Mouse (Mus musculus): ENCODE data around the gene Tnrc6b. TPM values are rescaled to one million over a fixed set of nuclear protein-coding genes. Genes with fewer than 3 reads are reported as not detected.
"Not testable (repeated sequence)": the region's sequence is repeated elsewhere in the genome, so short reads cannot be mapped to it uniquely, and the experiment has no call there.

Gene Tnrc6b
- polyA plus RNA-seq, 1 experiment = 13.3 TPM

- Histone ChIP-seq H3K36me3 (ENCODE audit: control insufficient read depth, insufficient read depth, low read length) (peaks cover 7% of the 10 kb centered on the region), H3K27me3 (ENCODE audit: control insufficient read depth, insufficient read depth, low read length) (no peaks in the 10 kb centered on the region), H3K4me3 (ENCODE audit: low read depth, low read length) (no peak overlapping the region), H3K4me1 (ENCODE audit: control insufficient read depth, insufficient read depth, insufficient read length, low read length) (peaks cover 6% of the 10 kb centered on the region; the same call in 1 of the 2 replicates), H3K27ac (ENCODE audit: insufficient read depth, low read depth, low read length) (no peak overlapping the region)
- 95% methylated on average over 2 of the region's 2 CpGs for WGBS
- TF ChIP-seq POLR2A (IDR thresholded peaks at IDR 0.05; ENCODE audit: low read depth, low read length) = no peak
- TF ChIP-seq CTCF (IDR thresholded peaks at IDR 0.05; ENCODE audit: extremely low read depth, insufficient read length, insufficient replicate concordance, low read depth, low read length) = no peak
Observed at GRCm38 (mm10) chr15:80859366-80859765, 148.3 kb downstream of the Tnrc6b start.

DNA sequence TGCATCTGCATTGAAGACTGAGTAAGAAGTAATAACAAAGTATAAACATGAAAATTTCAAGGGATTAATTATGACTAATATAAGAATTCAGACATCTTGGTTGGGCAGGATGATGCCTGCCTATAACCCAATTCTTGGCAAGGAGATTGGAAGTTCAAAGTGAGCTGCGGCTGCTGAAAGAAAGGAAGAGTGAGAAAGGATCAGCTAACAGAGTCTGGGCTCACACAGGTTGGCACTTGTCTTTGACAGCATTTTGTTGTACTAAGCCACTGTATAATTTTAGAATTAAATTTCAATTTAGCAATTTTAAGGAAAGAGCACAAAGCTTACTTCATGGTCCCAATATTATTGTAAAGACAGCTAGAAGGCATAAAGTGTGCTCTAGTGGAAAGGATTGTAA, 150.2 kb downstream of the Tnrc6b start:
- H3K27ac ChIP-seq (ENCODE audit: insufficient read depth, low read depth, low read length) = no peak overlapping the region
- WGBS = 96% methylated on average over 1 of the region's 1 CpGs
- no peak for TF ChIP-seq CTCF (IDR thresholded peaks at IDR 0.05; ENCODE audit: extremely low read depth, insufficient read length, insufficient replicate concordance, low read depth, low read length)
- no peak for TF ChIP-seq POLR2A (IDR thresholded peaks at IDR 0.05; ENCODE audit: low read depth, low read length)
- H3K4me3 ChIP-seq (ENCODE audit: low read depth, low read length) = no peak overlapping the region
- H3K36me3 ChIP-seq (ENCODE audit: control insufficient read depth, insufficient read depth, low read length) = peaks cover 7% of the 10 kb centered on the region
- no peaks in the 10 kb centered on the region for H3K27me3 ChIP-seq (ENCODE audit: control insufficient read depth, insufficient read depth, low read length)
- H3K4me1 ChIP-seq (ENCODE audit: control insufficient read depth, insufficient read depth, insufficient read length, low read length) = peaks cover 6% of the 10 kb centered on the region; the same call in 1 of the 2 replicates

DNA sequence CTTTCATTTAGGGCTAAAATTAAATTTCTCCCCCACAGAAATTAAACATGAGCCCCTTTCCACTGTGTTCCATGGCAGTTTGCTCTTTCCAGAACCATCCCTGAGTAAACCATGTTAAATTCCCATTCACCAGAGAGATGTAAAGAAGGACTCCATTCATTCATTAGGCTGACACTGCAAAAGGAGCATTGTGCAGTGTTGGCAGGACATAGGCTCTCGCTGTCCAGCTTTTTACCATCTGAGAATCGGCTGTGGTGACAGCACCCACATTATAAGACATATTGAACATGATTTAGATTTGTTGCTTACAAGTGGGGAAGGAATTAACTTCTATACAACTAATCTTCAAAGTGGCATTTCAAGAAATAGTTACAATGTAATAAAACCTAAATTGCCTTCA, 150.9 kb downstream of the Tnrc6b start:
- Histone ChIP-seq H3K27ac (ENCODE audit: insufficient read depth, low read depth, low read length) (no peak overlapping the region), H3K4me3 (ENCODE audit: low read depth, low read length) (no peak overlapping the region), H3K4me1 (ENCODE audit: control insufficient read depth, insufficient read depth, insufficient read length, low read length) (peaks cover 6% of the 10 kb centered on the region; the same call in 1 of the 2 replicates), H3K27me3 (ENCODE audit: control insufficient read depth, insufficient read depth, low read length) (no peaks in the 10 kb centered on the region), H3K36me3 (ENCODE audit: control insufficient read depth, insufficient read depth, low read length) (peaks cover 7% of the 10 kb centered on the region)
- TF ChIP-seq CTCF (IDR thresholded peaks at IDR 0.05; ENCODE audit: extremely low read depth, insufficient read length, insufficient replicate concordance, low read depth, low read length) (no peak), POLR2A (IDR thresholded peaks at IDR 0.05; ENCODE audit: low read depth, low read length) (no peak)
- WGBS = 84% methylated on average over 2 of the region's 2 CpGs

- 89% methylated on average over 4 of the region's 4 CpGs for WGBS
- H3K36me3 ChIP-seq (ENCODE audit: control insufficient read depth, insufficient read depth, low read length); H3K4me3 ChIP-seq (ENCODE audit: low read depth, low read length); H3K27me3 ChIP-seq (ENCODE audit: control insufficient read depth, insufficient read depth, low read length); H3K27ac ChIP-seq (ENCODE audit: insufficient read depth, low read depth, low read length); H3K4me1 ChIP-seq (ENCODE audit: control insufficient read depth, insufficient read depth, insufficient read length, low read length): not testable (repeated sequence)
Observed at GRCm38 (mm10) chr15:80868603-80869002, 157.5 kb downstream of the Tnrc6b start.

- 83% methylated on average over 3 of the region's 3 CpGs for WGBS
- Histone ChIP-seq H3K36me3 (ENCODE audit: control insufficient read depth, insufficient read depth, low read length) (peaks cover 21% of the 10 kb centered on the region), H3K27me3 (ENCODE audit: control insufficient read depth, insufficient read depth, low read length) (no peaks in the 10 kb centered on the region), H3K4me3 (ENCODE audit: low read depth, low read length) (no peak overlapping the region), H3K27ac (ENCODE audit: insufficient read depth, low read depth, low read length) (no peak overlapping the region), H3K4me1 (ENCODE audit: control insufficient read depth, insufficient read depth, insufficient read length, low read length) (no peaks in the 10 kb centered on the region)
- TF ChIP-seq POLR2A (IDR thresholded peaks at IDR 0.05; ENCODE audit: low read depth, low read length) (no peak), CTCF (IDR thresholded peaks at IDR 0.05; ENCODE audit: extremely low read depth, insufficient read length, insufficient replicate concordance, low read depth, low read length) (no peak)
Observed at GRCm38 (mm10) chr15:80874726-80875125, 163.6 kb downstream of the Tnrc6b start.

DNA sequence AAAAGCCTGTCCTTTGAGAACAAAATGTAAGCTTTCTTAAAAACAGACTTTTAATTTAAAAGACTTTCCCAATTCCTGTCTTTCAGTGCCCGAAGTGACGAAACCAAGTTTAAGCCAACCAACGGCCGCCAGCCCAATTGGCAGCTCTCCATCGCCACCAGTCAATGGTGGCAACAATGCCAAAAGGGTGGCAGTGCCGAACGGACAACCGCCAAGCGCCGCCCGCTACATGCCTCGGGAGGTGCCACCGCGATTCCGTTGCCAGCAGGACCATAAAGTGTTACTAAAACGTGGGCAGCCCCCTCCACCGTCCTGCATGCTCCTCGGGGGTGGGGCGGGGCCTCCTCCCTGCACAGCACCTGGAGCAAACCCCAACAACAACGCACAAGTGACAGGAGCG, 165.1 kb downstream of the Tnrc6b start:
- peaks cover 36% of the 10 kb centered on the region for H3K36me3 ChIP-seq (ENCODE audit: control insufficient read depth, insufficient read depth, low read length)
- no peak for TF ChIP-seq POLR2A (IDR thresholded peaks at IDR 0.05; ENCODE audit: low read depth, low read length)
- H3K27me3 ChIP-seq (ENCODE audit: control insufficient read depth, insufficient read depth, low read length) = no peaks in the 10 kb centered on the region
- no peak overlapping the region for H3K27ac ChIP-seq (ENCODE audit: insufficient read depth, low read depth, low read length)
- H3K4me3 ChIP-seq (ENCODE audit: low read depth, low read length) = no peak overlapping the region
- WGBS = 86% methylated on average over 21 of the region's 21 CpGs
- no peaks in the 10 kb centered on the region for H3K4me1 ChIP-seq (ENCODE audit: control insufficient read depth, insufficient read depth, insufficient read length, low read length)

DNA sequence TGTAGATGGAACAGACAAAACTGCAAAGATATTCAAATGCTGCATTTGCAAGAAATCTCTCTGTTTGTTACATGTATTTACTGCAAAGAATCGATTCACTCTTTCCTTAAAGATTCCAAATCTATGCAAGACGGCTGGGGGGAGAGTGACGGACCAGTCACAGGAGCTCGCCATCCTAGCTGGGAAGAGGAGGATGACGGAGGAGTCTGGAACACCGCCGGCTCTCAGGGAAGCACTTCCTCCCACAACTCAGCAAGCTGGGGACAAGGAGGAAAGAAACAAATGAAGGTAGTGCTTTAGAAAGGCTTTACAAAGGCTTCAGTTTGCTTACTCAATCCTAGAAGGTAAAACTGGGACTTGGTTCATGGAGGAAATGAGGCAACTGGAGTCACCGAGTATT, 173.0 kb downstream of the Tnrc6b start:
- peaks cover 70% of the 10 kb centered on the region for H3K36me3 ChIP-seq (ENCODE audit: control insufficient read depth, insufficient read depth, low read length)
- H3K27ac ChIP-seq (ENCODE audit: insufficient read depth, low read depth, low read length) = no peak overlapping the region
- no peak overlapping the region for H3K4me3 ChIP-seq (ENCODE audit: low read depth, low read length)
- no peak for TF ChIP-seq CTCF (IDR thresholded peaks at IDR 0.05; ENCODE audit: extremely low read depth, insufficient read length, insufficient replicate concordance, low read depth, low read length)
- TF ChIP-seq POLR2A (IDR thresholded peaks at IDR 0.05; ENCODE audit: low read depth, low read length) = no peak
- H3K4me1 ChIP-seq (ENCODE audit: control insufficient read depth, insufficient read depth, insufficient read length, low read length) = no peaks in the 10 kb centered on the region
- no peaks in the 10 kb centered on the region for H3K27me3 ChIP-seq (ENCODE audit: control insufficient read depth, insufficient read depth, low read length)
- 88% methylated on average over 8 of the region's 8 CpGs for WGBS
